Mouse (Mus musculus): ENCODE data around the gene Gm44579. TPM values are rescaled to one million over a fixed set of nuclear protein-coding genes. Genes with fewer than 3 reads are reported as not detected.

Gene Gm44579
- not detected in 2 replicates for polyA plus RNA-seq (2015; fragmentation: Nextera tagmentation; extraction: Ambion mirVana)

DNA sequence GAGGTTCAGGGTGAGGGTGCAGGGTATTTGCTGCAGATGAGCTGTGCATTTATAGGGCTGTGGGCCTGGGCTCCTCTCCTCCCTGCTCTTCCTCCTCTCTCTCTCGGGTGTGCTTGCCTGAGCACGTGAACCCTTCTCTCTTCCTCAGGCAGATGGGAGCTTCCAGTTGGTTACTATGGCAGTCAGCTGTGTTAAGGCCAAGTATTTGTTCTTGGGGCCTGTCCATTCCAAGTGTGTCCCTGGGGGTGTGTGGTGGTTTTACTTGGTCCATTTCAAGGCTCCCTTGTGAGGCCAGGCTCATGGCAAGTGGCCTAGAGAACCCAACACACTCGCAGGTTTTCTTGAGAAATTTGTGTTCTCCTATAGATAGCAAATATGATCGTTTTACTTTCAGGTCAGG, at the start of gene Gm44579, which contains the start of gene Olfr287:
Gene Gm44579, minus strand, starts transcription at position 101 of the 400 bp plus-strand sequence.
Gene Olfr287, minus strand, starts transcription at position 180 of the 400 bp plus-strand sequence.
- Histone ChIP-seq H3K4me1 (ENCODE audit: control insufficient read depth, insufficient read depth, low read length) (no peaks in the 10 kb centered on the region), H3K27ac (ENCODE audit: low read length) (no peak within 1 kb of the TSS), H3K36me3 (ENCODE audit: control insufficient read depth, insufficient read depth, low read length) (no peaks in the 10 kb centered on the region), H3K4me2 (ENCODE audit: low read depth, low read length) (no peak within 1 kb of the TSS), H3K9ac (ENCODE audit: low read depth, low read length) (no peak within 1 kb of the TSS), H3K4me3 (ENCODE audit: low read length) (no peak within 1 kb of the TSS), H3K9me3 (ENCODE audit: control insufficient read depth, low read length) (no peaks in the 10 kb centered on the region), H3K27me3 (replicated peaks; ENCODE audit: control insufficient read depth, insufficient read depth, low read length) (no peaks in the 10 kb centered on the region)
- WGBS, result 72% methylated on average over 4 of the region's 4 CpGs
- ATAC-seq, result no peak

DNA sequence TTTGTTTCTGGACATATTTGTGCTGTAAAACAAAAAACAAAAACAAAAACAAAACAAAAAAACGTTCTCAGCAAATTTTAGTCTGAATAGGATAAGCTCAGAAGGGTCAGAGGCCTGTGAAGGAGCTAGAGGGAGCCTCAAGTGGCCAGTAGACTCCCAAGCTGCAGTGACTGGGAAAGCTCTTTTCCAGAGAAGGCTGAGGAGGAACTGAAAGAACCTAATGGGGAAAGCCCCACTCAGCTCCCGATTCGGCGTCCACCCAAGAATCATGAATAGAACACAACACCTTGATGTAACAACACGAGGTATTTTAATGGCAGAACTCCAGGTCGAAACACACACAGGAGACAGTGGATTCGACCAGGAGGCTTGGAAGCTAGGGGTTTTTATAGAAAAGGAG, 37.0 kb upstream of the Gm44579 start:
- H3K36me3 ChIP-seq (ENCODE audit: control insufficient read depth, insufficient read depth, low read length), result no peaks in the 10 kb centered on the region
- no peaks in the 10 kb centered on the region for H3K9me3 ChIP-seq (ENCODE audit: control insufficient read depth, low read length)
- 87% methylated on average over 7 of the region's 7 CpGs for WGBS
- ATAC-seq, result no peak
- H3K4me2 ChIP-seq (ENCODE audit: low read depth, low read length), result no peak overlapping the region
- H3K4me3 ChIP-seq (ENCODE audit: low read length), result no peak overlapping the region
- no peaks in the 10 kb centered on the region for H3K27me3 ChIP-seq (replicated peaks; ENCODE audit: control insufficient read depth, insufficient read depth, low read length)
- no peaks in the 10 kb centered on the region for H3K4me1 ChIP-seq (ENCODE audit: control insufficient read depth, insufficient read depth, low read length)
- no peak overlapping the region for H3K27ac ChIP-seq (ENCODE audit: low read length)
- no peak overlapping the region for H3K9ac ChIP-seq (ENCODE audit: low read depth, low read length)

DNA sequence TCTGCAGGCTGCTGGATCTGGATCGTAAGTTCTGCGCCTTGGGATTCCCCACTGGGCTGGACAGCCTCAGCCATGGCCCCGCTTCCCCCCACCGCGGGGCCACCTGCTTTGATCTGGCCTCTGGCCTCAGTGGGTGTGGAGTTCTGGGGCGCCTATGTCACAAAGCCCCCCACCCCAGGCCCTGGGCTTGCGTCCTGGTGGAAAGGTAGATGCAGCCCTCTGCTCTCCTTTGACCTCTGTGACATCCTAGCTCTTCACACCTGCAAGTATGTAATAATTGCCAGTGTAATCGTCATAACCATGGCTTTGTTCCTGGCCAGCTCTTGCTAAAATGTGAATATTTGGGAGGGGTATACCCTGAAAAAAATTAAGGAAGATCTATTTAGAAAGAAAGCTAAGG, 36.4 kb upstream of the Gm44579 start, which contains the start of gene H1fnt:
Gene H1fnt, minus strand, starts transcription at position 101 of the 400 bp plus-strand sequence.
- Histone ChIP-seq H3K9ac (ENCODE audit: low read depth, low read length) (no peak within 1 kb of the TSS), H3K4me1 (ENCODE audit: control insufficient read depth, insufficient read depth, low read length) (no peaks in the 10 kb centered on the region), H3K27ac (ENCODE audit: low read length) (no peak within 1 kb of the TSS), H3K4me3 (ENCODE audit: low read length) (no peak within 1 kb of the TSS), H3K27me3 (replicated peaks; ENCODE audit: control insufficient read depth, insufficient read depth, low read length) (no peaks in the 10 kb centered on the region), H3K36me3 (ENCODE audit: control insufficient read depth, insufficient read depth, low read length) (no peaks in the 10 kb centered on the region), H3K4me2 (ENCODE audit: low read depth, low read length) (no peak within 1 kb of the TSS), H3K9me3 (ENCODE audit: control insufficient read depth, low read length) (no peaks in the 10 kb centered on the region)
- ATAC-seq, result no peak
- 77% methylated on average over 8 of the region's 8 CpGs for WGBS

DNA sequence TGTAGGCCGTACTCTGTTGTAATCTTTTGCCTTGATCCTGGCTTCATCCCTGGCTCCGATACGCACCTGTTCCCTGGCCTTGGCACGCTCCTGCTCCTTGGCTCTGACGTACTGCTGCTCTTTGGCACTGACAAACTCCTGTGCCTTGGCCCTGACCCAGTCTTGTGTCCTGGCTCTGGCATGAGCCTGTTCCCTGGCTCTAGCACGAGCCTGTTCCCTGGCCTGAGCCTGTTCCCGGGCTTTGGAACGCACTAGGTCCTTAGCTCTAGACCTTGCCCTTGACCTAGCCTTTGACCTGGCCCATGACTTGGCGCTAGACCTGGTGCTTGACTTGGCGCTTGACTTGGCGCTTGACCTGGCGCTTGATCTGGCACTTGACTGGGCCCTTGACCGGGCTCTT, 35.5 kb upstream of the Gm44579 start:
- Histone ChIP-seq H3K9ac (ENCODE audit: low read depth, low read length) (no peak overlapping the region), H3K4me2 (ENCODE audit: low read depth, low read length) (no peak overlapping the region), H3K9me3 (ENCODE audit: control insufficient read depth, low read length) (no peaks in the 10 kb centered on the region), H3K36me3 (ENCODE audit: control insufficient read depth, insufficient read depth, low read length) (no peaks in the 10 kb centered on the region), H3K27me3 (replicated peaks; ENCODE audit: control insufficient read depth, insufficient read depth, low read length) (no peaks in the 10 kb centered on the region), H3K4me3 (ENCODE audit: low read length) (no peak overlapping the region), H3K27ac (ENCODE audit: low read length) (no peak overlapping the region), H3K4me1 (ENCODE audit: control insufficient read depth, insufficient read depth, low read length) (no peaks in the 10 kb centered on the region)
- ATAC-seq, result no peak
- WGBS, result 92% methylated on average over 13 of the region's 13 CpGs

DNA sequence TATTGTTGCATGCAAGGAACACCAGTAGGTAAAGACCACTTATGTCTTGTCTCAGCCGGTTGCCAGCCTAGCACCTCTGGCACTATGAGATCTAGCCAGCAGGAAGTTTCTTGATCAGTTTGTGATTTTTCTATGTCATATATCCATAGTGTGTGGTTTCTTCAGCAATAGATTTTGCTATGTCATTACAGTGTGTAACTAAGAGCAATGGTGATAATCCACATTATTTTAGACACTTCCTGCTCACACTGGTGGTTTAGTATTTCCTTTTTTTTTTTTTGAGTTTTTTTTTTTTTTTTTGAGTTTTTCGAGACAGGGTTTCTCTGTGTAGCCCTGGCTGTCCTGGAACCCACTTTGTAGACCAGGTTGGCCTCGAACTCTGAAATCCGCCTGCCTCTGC, 14.7 kb upstream of the Gm44579 start:
- Histone ChIP-seq H3K9me3 (ENCODE audit: control insufficient read depth, low read length) (no peaks in the 10 kb centered on the region), H3K4me3 (ENCODE audit: low read length) (no peak overlapping the region), H3K4me2 (ENCODE audit: low read depth, low read length) (no peak overlapping the region), H3K9ac (ENCODE audit: low read depth, low read length) (no peak overlapping the region), H3K27ac (ENCODE audit: low read length) (no peak overlapping the region), H3K36me3 (ENCODE audit: control insufficient read depth, insufficient read depth, low read length) (no peaks in the 10 kb centered on the region), H3K4me1 (ENCODE audit: control insufficient read depth, insufficient read depth, low read length) (no peaks in the 10 kb centered on the region), H3K27me3 (replicated peaks; ENCODE audit: control insufficient read depth, insufficient read depth, low read length) (no peaks in the 10 kb centered on the region)
- no peak for ATAC-seq
- WGBS, result 91% methylated on average over 4 of the region's 4 CpGs

DNA sequence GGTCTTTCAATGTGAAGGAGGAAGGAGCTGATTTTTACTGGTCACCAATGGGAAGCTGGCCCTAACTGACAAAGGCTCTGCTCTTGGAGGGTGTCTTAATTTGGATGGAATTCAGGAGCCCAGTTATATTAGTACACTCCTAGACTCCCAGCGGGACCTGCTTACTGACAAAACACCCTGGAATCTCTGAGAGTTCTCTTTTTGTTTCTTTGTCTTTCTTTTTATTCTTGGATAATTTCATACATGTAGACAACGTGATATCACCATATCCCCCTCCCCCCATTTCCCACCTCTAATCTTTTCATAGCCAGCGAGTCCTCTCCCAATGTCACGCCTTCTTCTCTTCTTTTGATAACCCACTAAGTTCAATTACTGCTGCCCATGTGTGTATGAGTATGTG, 13.6 kb upstream of the Gm44579 start, which contains the start of gene Olfr286:
Gene Olfr286, minus strand, starts transcription at position 101 of the 400 bp plus-strand sequence.
- no peaks in the 10 kb centered on the region for H3K36me3 ChIP-seq (ENCODE audit: control insufficient read depth, insufficient read depth, low read length)
- H3K27me3 ChIP-seq (replicated peaks; ENCODE audit: control insufficient read depth, insufficient read depth, low read length), result no peaks in the 10 kb centered on the region
- WGBS, result 82% methylated on average over 4 of the region's 4 CpGs
- no peak within 1 kb of the TSS for H3K4me3 ChIP-seq (ENCODE audit: low read length)
- no peak for ATAC-seq
- no peaks in the 10 kb centered on the region for H3K4me1 ChIP-seq (ENCODE audit: control insufficient read depth, insufficient read depth, low read length)
- no peak within 1 kb of the TSS for H3K4me2 ChIP-seq (ENCODE audit: low read depth, low read length)
- no peak within 1 kb of the TSS for H3K27ac ChIP-seq (ENCODE audit: low read length)
- no peak within 1 kb of the TSS for H3K9ac ChIP-seq (ENCODE audit: low read depth, low read length)
- H3K9me3 ChIP-seq (ENCODE audit: control insufficient read depth, low read length), result no peaks in the 10 kb centered on the region

DNA sequence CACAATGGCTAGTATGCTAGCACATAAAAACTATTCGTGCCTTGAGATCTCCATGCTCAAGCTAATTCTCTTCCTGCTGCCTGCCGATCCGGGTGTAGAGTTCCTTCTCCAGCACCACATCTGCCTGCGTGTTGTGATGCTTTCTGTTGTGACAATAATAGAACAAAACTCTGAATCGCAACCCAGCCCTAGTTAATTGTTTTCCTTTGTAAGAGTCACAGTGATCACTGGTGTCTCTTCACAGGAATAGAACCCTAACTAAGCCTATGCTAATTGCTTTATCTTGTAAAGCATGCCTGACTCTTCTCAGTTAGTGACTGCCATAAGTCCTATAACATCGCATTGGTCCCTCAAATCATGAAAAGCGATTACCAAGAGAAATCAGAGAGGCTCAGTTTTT, 5.3 kb upstream of the Gm44579 start:
- WGBS, result 81% methylated on average over 7 of the region's 7 CpGs
- H3K9me3 ChIP-seq (ENCODE audit: control insufficient read depth, low read length), result no peaks in the 10 kb centered on the region
- H3K27ac ChIP-seq (ENCODE audit: low read length), result no peak overlapping the region
- no peaks in the 10 kb centered on the region for H3K27me3 ChIP-seq (replicated peaks; ENCODE audit: control insufficient read depth, insufficient read depth, low read length)
- H3K4me1 ChIP-seq (ENCODE audit: control insufficient read depth, insufficient read depth, low read length), result no peaks in the 10 kb centered on the region
- no peak overlapping the region for H3K9ac ChIP-seq (ENCODE audit: low read depth, low read length)
- H3K4me3 ChIP-seq (ENCODE audit: low read length), result no peak overlapping the region
- H3K4me2 ChIP-seq (ENCODE audit: low read depth, low read length), result no peak overlapping the region
- ATAC-seq, result no peak
- no peaks in the 10 kb centered on the region for H3K36me3 ChIP-seq (ENCODE audit: control insufficient read depth, insufficient read depth, low read length)

DNA sequence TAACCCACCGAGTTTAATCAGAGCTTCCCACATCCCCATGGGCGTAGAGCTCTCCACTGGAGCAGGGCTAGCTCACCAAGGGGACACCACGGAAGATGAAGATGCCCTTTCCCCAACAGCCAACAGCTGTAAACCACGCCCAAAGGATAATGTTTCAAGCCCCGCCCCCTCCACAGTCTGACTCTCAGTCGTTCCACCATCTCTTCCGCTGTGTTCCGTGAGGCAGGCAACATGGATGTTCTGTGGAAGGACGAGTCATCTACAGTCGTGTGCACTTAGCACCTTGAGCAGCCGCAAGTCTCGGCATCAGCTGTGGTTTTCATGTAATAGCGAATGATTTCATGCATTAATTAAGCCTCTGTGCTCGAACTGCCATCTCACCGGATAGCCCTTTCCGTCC, 4.8 kb upstream of the Gm44579 start:
- 44% methylated on average over 16 of the region's 16 CpGs for WGBS
- H3K27ac ChIP-seq (ENCODE audit: low read length), result no peak overlapping the region
- H3K4me2 ChIP-seq (ENCODE audit: low read depth, low read length), result no peak overlapping the region

DNA sequence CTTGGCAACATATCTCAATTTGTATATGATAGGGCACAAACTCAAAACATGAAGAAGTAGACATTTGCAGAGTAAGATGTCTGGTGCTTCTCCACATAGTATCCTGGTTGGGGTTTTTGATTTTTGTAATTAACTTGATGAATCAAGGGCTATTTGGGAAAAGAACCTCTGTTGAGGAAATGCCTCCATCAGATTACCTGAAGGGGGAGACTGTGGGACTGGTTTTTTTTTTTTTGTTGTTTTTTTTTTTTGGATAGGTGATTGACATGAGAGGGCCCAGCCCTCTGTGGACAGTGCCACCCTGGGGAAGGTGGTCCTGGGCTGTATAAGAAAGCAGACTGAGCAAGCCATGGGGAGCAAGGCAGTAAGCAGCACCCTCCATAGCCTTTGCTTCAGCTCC, 1.6 kb upstream of the Gm44579 start:
- H3K27me3 ChIP-seq (replicated peaks; ENCODE audit: control insufficient read depth, insufficient read depth, low read length), result no peaks in the 10 kb centered on the region
- no peak for ATAC-seq
- H3K9me3 ChIP-seq (ENCODE audit: control insufficient read depth, low read length), result no peaks in the 10 kb centered on the region
- H3K4me1 ChIP-seq (ENCODE audit: control insufficient read depth, insufficient read depth, low read length), result no peaks in the 10 kb centered on the region
- H3K27ac ChIP-seq (ENCODE audit: low read length), result no peak overlapping the region
- H3K4me2 ChIP-seq (ENCODE audit: low read depth, low read length), result no peak overlapping the region
- no peak overlapping the region for H3K9ac ChIP-seq (ENCODE audit: low read depth, low read length)
- H3K4me3 ChIP-seq (ENCODE audit: low read length), result no peak overlapping the region
- H3K36me3 ChIP-seq (ENCODE audit: control insufficient read depth, insufficient read depth, low read length), result no peaks in the 10 kb centered on the region

More for the DNA sequence above, 4.8 kb upstream of the Gm44579 start:
- Histone ChIP-seq H3K27me3 (replicated peaks; ENCODE audit: control insufficient read depth, insufficient read depth, low read length) (no peaks in the 10 kb centered on the region), H3K4me1 (ENCODE audit: control insufficient read depth, insufficient read depth, low read length) (no peaks in the 10 kb centered on the region), H3K9me3 (ENCODE audit: control insufficient read depth, low read length) (no peaks in the 10 kb centered on the region), H3K36me3 (ENCODE audit: control insufficient read depth, insufficient read depth, low read length) (no peaks in the 10 kb centered on the region), H3K4me3 (ENCODE audit: low read length) (no peak overlapping the region), H3K9ac (ENCODE audit: low read depth, low read length) (no peak overlapping the region)
- no peak for ATAC-seq

DNA sequence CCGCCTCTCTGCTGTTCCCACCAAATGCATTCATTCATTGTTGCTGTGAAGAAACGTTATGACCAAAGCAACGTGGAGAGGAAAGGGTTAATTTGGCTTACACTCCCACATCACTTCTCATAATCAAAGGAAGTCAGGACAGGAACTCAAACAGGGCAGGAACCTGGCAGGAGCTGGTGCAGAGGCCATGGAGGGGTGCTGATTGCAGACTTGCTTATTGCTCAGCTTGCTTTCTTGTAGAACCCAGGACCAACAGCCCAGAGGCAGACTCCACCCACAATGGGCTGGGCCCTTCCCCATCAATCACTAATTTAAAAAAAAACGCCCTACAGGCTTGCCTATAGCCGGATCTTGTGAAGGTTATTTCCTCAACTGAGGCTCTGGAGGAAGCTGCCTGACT, 6.6 kb downstream of the Gm44579 start:
- Histone ChIP-seq H3K27me3 (replicated peaks; ENCODE audit: control insufficient read depth, insufficient read depth, low read length) (no peaks in the 10 kb centered on the region), H3K4me1 (ENCODE audit: control insufficient read depth, insufficient read depth, low read length) (no peaks in the 10 kb centered on the region), H3K4me3 (ENCODE audit: low read length) (no peak overlapping the region), H3K36me3 (ENCODE audit: control insufficient read depth, insufficient read depth, low read length) (no peaks in the 10 kb centered on the region), H3K9ac (ENCODE audit: low read depth, low read length) (no peak overlapping the region), H3K4me2 (ENCODE audit: low read depth, low read length) (no peak overlapping the region), H3K9me3 (ENCODE audit: control insufficient read depth, low read length) (no peaks in the 10 kb centered on the region), H3K27ac (ENCODE audit: low read length) (no peak overlapping the region)
- no peak for ATAC-seq
- 63% methylated on average over 5 of the region's 5 CpGs for WGBS
